Comparison of ENCODE assay signal across 9 mouse cellular contexts in genomic region chr12:112145211-112145874, GRCm38 (mm10). TPM values are rescaled to one million over a fixed set of nuclear protein-coding genes. Genes with fewer than 3 reads are reported as not detected.
DNase-seq lines count a peak whose midpoint lies in the region; ATAC-seq and TF ChIP-seq lines count a peak whose summit lies in the region.
"Had no signal": no experiment of that assay in that cellular context is flagged by ENCODE, and none has a peak within 500 bp of the region (broad histone marks: within the 10 kb centered on the region; RNA-seq: fewer than 3 reads in every experiment).

No protein-coding gene starts in this region.

- peak; percentile 14 for ATAC-seq in cerebellum, adult (ENCODE audit: insufficient number of reproducible peaks, low FRiP score, low TSS enrichment)
- peak; percentile 65 for ATAC-seq in forebrain, embryonic 15.5 days (replicated peaks)
- 0 out of 2 replicates have a peak, but pooled peaks have one; percentile 22 for ATAC-seq in liver, embryonic 16.5 days (ENCODE audit: low read depth)
- ATAC-seq in neural tube, embryonic 14.5 days (ENCODE audit: low read depth): peak; percentile 62

- H3K9me3 ChIP-seq in ES-E14 (ENCODE audit: control insufficient read depth, insufficient read depth, low read depth, low read length): no peaks in the 10 kb centered on the region
- no peaks in the 10 kb centered on the region for H3K9me3 ChIP-seq in forebrain, embryonic 15.5 days
- H3K9me3 ChIP-seq in liver, embryonic 16.5 days (replicated peaks; ENCODE audit: control insufficient read depth, low read length): no peaks in the 10 kb centered on the region
- H3K9me3 ChIP-seq in neural tube, embryonic 14.5 days (ENCODE audit: control insufficient read depth, low read length): no peaks in the 10 kb centered on the region

- H3K9ac ChIP-seq in ES-E14 (ENCODE audit: insufficient read depth, low read depth, low read length, poor library complexity, severe bottlenecking): peak overlapping the region; percentile 33; the same call in 1 of the 2 replicates
- peak overlapping the region; percentile 74 for H3K9ac ChIP-seq in forebrain, embryonic 15.5 days (replicated peaks)
- no peak overlapping the region for H3K9ac ChIP-seq in liver, embryonic 16.5 days (ENCODE audit: low read depth, low read length)
- H3K9ac ChIP-seq in neural tube, embryonic 14.5 days (replicated peaks; ENCODE audit: low read depth, low read length): peak overlapping the region; percentile 63; the same call in 1 of the 2 replicates

- H3K27ac ChIP-seq in ES-E14 (ENCODE audit: insufficient read depth, low read depth, low read length, poor library complexity, severe bottlenecking): no peak overlapping the region
- peak overlapping the region; percentile 86 for H3K27ac ChIP-seq in forebrain, embryonic 15.5 days (replicated peaks)
- H3K27ac ChIP-seq in liver, embryonic 16.5 days (ENCODE audit: low read length): no peak overlapping the region
- 0 out of 2 replicates have a peak overlapping the region, but pooled peaks have one; percentile 5 for H3K27ac ChIP-seq in neural tube, embryonic 14.5 days (ENCODE audit: low read depth, low read length)
- H3K27ac ChIP-seq: macrophage had no signal

- peak overlapping the region; percentile 77 to 95 for H3K4me3 ChIP-seq in ES-E14 (ENCODE audit: insufficient read depth in 1 of 2, low read depth in 1 of 2, low read length in 2 of 2, poor library complexity in 1 of 2, severe bottlenecking in 1 of 2)
- H3K4me3 ChIP-seq in forebrain, embryonic 15.5 days: peak overlapping the region; percentile 58
- H3K4me3 ChIP-seq in liver, embryonic 16.5 days (ENCODE audit: low read depth, low read length): peak overlapping the region; percentile 42
- peak overlapping the region; percentile 47 for H3K4me3 ChIP-seq in neural tube, embryonic 14.5 days (ENCODE audit: low read depth, low read length)

- intact Hi-C loops in heart, postnatal 25 days (cut with DNase I): loop anchor here (1.0 to 5.0 kb wide), 4 partner anchors 187 to 398 kb away; no protein-coding TSS in a partner anchor

- H3K27me3 ChIP-seq in forebrain, embryonic 15.5 days: no peaks in the 10 kb centered on the region
- H3K27me3 ChIP-seq in liver, embryonic 16.5 days (ENCODE audit: control insufficient read depth, insufficient read depth, low read depth, low read length): peaks cover 71% of the 10 kb centered on the region
- peaks cover 31% of the 10 kb centered on the region for H3K27me3 ChIP-seq in neural tube, embryonic 14.5 days (ENCODE audit: control insufficient read depth, insufficient read depth, low read length)

- WGBS in forebrain, embryonic 15.5 days: under 1% methylated on average over 37 of the region's 37 CpGs
- 1% methylated on average over 37 of the region's 37 CpGs for WGBS in liver, embryonic 16.5 days (ENCODE audit: insufficient replicate concordance)
- WGBS in neural tube, embryonic 14.5 days: under 1% methylated on average over 37 of the region's 37 CpGs

- peak overlapping the region; percentile 90 for H3K4me2 ChIP-seq in forebrain, embryonic 15.5 days (replicated peaks)
- peak overlapping the region; percentile 57 for H3K4me2 ChIP-seq in liver, embryonic 16.5 days (ENCODE audit: low read depth, low read length)
- H3K4me2 ChIP-seq in neural tube, embryonic 14.5 days (ENCODE audit: low read depth, low read length): peak overlapping the region; percentile 85

- DNase-seq in ES-E14 (ENCODE audit: low read depth, low spot score): peak; percentile 83
- DNase-seq in heart, postnatal 25 days (ENCODE audit: low spot score): peak; percentile 72
- peak; percentile 80 for DNase-seq in layer of hippocampus, adult 11-12 months (ENCODE audit: low spot score)
- peak; percentile 94 for DNase-seq in testis, postnatal 10 days (ENCODE audit: low spot score)

- peaks cover 3 to 21% of the 10 kb centered on the region in 2 experiments; a peak in 2 of 4 replicates for H3K4me1 ChIP-seq in ES-E14 (ENCODE audit: control insufficient read depth in 2 of 2, insufficient read depth in 2 of 2, low read length in 2 of 2, poor library complexity in 1 of 2)
- peaks cover 81% of the 10 kb centered on the region for H3K4me1 ChIP-seq in forebrain, embryonic 15.5 days
- H3K4me1 ChIP-seq in liver, embryonic 16.5 days (ENCODE audit: control insufficient read depth, low read depth, low read length): peaks cover 6% of the 10 kb centered on the region
- peaks cover 21% of the 10 kb centered on the region for H3K4me1 ChIP-seq in neural tube, embryonic 14.5 days (ENCODE audit: control insufficient read depth, insufficient read depth, low read length)

- no peaks in the 10 kb centered on the region for H3K36me3 ChIP-seq in ES-E14 (ENCODE audit: control insufficient read depth, insufficient read depth, low read length, poor library complexity, severe bottlenecking)
- H3K36me3 ChIP-seq in forebrain, embryonic 15.5 days: no peaks in the 10 kb centered on the region
- H3K36me3 ChIP-seq in liver, embryonic 16.5 days (ENCODE audit: control insufficient read depth, insufficient read depth): no peaks in the 10 kb centered on the region
- no peaks in the 10 kb centered on the region for H3K36me3 ChIP-seq in neural tube, embryonic 14.5 days (ENCODE audit: control insufficient read depth, insufficient read depth, low read length)

- in situ Hi-C loops in ES-E14 (cut with MboI; ENCODE audit: low sequenced_read_pairs in 2 of 2, unreplicated experiment in 2 of 2): loop anchor here (10.0 to 25.0 kb wide), 2 partner anchors 392 to 399 kb away; no protein-coding TSS in a partner anchor

TF ChIP-seq in ES-E14, 5 proteins besides CTCF, POLR2A, EP300 and RAD21:
- TF ChIP-seq HCFC1 (IDR thresholded peaks at IDR 0.05; ENCODE audit: borderline replicate concordance, insufficient read depth, low read length) (peak; percentile 16; the same call in 1 of the 2 replicates), CHD2 (IDR thresholded peaks at IDR 0.05; ENCODE audit: low read depth, low read length) (no peak), ZC3H11A (IDR thresholded peaks at IDR 0.05; ENCODE audit: borderline replicate concordance, low read depth, low read length) (0 out of 2 replicates have a peak, but pooled peaks have one; percentile 25)
TF ChIP-seq in ES-E14: peak in this region for 2.

RNA-seq across cellular contexts. Expression of gene Kif26a, which starts 0.7 kb away (rescaled TPM):
- total RNA-seq in ES-E14 (2012; rRNA removed): 6.1 and 6.4 TPM in 2 replicates
- 16.1 and 18.0 TPM in 2 replicates for polyA plus RNA-seq in forebrain, embryonic 15.5 days (2015; fragmentation: Nextera tagmentation; extraction: Ambion mirVana)
- total RNA-seq in heart, postnatal 25 days (2021): 10 to 100 TPM; 14.3 to 16.6 TPM
- polyA plus RNA-seq in liver, embryonic 16.5 days (2015; fragmentation: Nextera tagmentation; extraction: Ambion mirVana): 0.21 and 0.27 TPM in 2 replicates
- polyA plus RNA-seq in neural tube, embryonic 14.5 days (2014; fragmentation: Nextera tagmentation; extraction: Ambion mirVana): 3.5 and 4.4 TPM in 2 replicates
- polyA plus RNA-seq: macrophage had no signal

RNA-seq across cellular contexts. Expression of gene Aspg, which starts 38.9 kb away (rescaled TPM):
- 12.8 and 36.3 TPM in 2 replicates for total RNA-seq in ES-E14 (2012; rRNA removed)
- 0.20 and 0.22 TPM in 2 replicates for polyA plus RNA-seq in forebrain, embryonic 15.5 days (2015; fragmentation: Nextera tagmentation; extraction: Ambion mirVana)
- under 1 TPM; 0.25 to 0.47 TPM for total RNA-seq in heart, postnatal 25 days (2021)
- polyA plus RNA-seq in liver, embryonic 16.5 days (2015; fragmentation: Nextera tagmentation; extraction: Ambion mirVana): 0.28 and 0.30 TPM in 2 replicates
- polyA plus RNA-seq in neural tube, embryonic 14.5 days (2014; fragmentation: Nextera tagmentation; extraction: Ambion mirVana): 0.23 and 0.26 TPM in 2 replicates
- polyA plus RNA-seq: macrophage had no signal

Comparison
In these comparisons a context has a peak if more than half of its experiments do, and no peak if none do; other contexts are left out.
1. H3K27ac ChIP-seq: peak in forebrain, embryonic 15.5 days (single experiment) and neural tube, embryonic 14.5 days (single experiment); none in ES-E14 (single experiment) and liver, embryonic 16.5 days (single experiment).
2. ATAC-seq: peak in every context shown above with its lines; median percentile 65 in forebrain, embryonic 15.5 days; 62 in neural tube, embryonic 14.5 days; 22 in liver, embryonic 16.5 days; 14 in cerebellum, adult.
3. Peak in every context shown above with its lines, with median percentiles within 50 percentile points of each other: DNase-seq, H3K4me3 ChIP-seq and H3K4me2 ChIP-seq.